Mouse (Mus musculus) lung, adult 2 months (tissue): ENCODE results near the gene Anxa8. TPM values are rescaled to one million over a fixed set of nuclear protein-coding genes. Genes with fewer than 3 reads are reported as not detected.
A peak's percentile ranks its signal among the peaks of the same experiment; 100 is the strongest.

Source experiments
- DNase-seq: peaks from one replicate; pipeline ENCODE4 v3.0.0; 2022
- H3K4me1 ChIP-seq: fragments of 200-500 bp; 2 replicates; pipeline ENCODE4 v1.6.1; 2011; ENCODE audit warnings: low read length; ENCODE audit not compliant: control insufficient read depth, insufficient read depth
- H3K4me3 ChIP-seq: fragments of 200-500 bp; replicated peaks from 2 replicates; pipeline ENCODE3; 2011; ENCODE audit warnings: low read depth, mild to moderate bottlenecking, control low read depth, low read length; ENCODE audit errors: extremely low read depth
- CTCF ChIP-seq: fragments of 200-500 bp; IDR thresholded peaks from 2 replicates; pipeline ENCODE4 v1.5.1; 2011; ENCODE audit warnings: mild to moderate bottlenecking, low read length, control low read depth; ENCODE audit not compliant: insufficient read depth
- POLR2A ChIP-seq: fragments of 200-500 bp; IDR thresholded peaks from 2 replicates; pipeline ENCODE4 v1.6.1; 2011; ENCODE audit warnings: low read depth, mild to moderate bottlenecking, control low read depth, low read length, borderline replicate concordance; ENCODE audit errors: extremely low read depth
- WGBS: fragments of 180-500 bp; shearing (Covaris S2); methylation state at CpG from one replicate; pipeline ENCODE4 v1.1.7; 2018; 5-methylcytosine and 5-hydroxymethylcytosine counted together
- polyA plus RNA-seq: library from polyadenylated mRNA; depleted of rRNA; stranded (reverse); fragments of >200 nt; gene quantifications from 2 replicates; pipeline ENCODE4 v1.2.3, GENCODE M21; 2012; rRNA removed

The Anxa8 gene
- polyA plus RNA-seq: 13.1 and 21.8 TPM in 2 replicates

DNA sequence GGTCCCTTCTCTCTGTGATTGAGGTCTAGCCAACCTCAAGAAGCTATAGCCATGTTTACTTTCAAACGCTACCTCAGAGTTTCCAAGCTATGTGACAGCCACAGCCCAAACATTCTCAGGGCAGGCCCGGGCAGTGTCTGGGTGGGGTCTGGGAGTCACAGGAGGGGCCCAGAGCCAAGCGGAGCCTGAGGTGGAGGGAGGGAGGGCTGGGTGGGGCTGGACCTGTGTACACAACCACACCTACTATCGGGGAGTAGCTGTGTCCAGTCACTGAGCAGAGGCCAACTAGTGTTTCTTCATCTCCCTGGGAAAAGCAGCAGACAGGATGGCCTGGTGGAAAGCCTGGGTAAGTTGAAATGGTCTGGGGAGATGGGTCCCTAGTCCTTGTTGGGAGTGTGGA lies at the start of gene Anxa8:
Gene Anxa8 (plus strand): TSS at position 251 of the 400 bp plus-strand sequence.
- WGBS: 17% methylated on average over 4 of the region's 4 CpGs
- H3K4me1 ChIP-seq: no peaks in the 10 kb centered on the region
- no peak for DNase-seq
- no peak within 1 kb of the TSS for H3K4me3 ChIP-seq
- TF ChIP-seq POLR2A (no peak), CTCF (no peak)

GRCm38 (mm10) chr14:34041241-34041640 lies 44.5 kb upstream of the Anxa8 start:
- TF ChIP-seq POLR2A (no peak), CTCF (no peak)
- H3K4me1 ChIP-seq: no peaks in the 10 kb centered on the region
- 74% methylated on average over 4 of the region's 4 CpGs for WGBS
- no peak overlapping the region for H3K4me3 ChIP-seq
- DNase-seq: no peak

- Histone ChIP-seq H3K4me3 (no peak overlapping the region), H3K4me1 (no peaks in the 10 kb centered on the region)
- 58% methylated on average over 3 of the region's 3 CpGs for WGBS
- DNase-seq: no peak
- TF ChIP-seq CTCF (no peak), POLR2A (no peak)
Measured at GRCm38 (mm10) chr14:34043341-34043740, 42.4 kb upstream of the Anxa8 start.

GRCm38 (mm10) chr14:34050101-34050779 lies 35.5 kb upstream of the Anxa8 start:
- Histone ChIP-seq H3K4me3 (no peak overlapping the region), H3K4me1 (no peaks in the 10 kb centered on the region)
- no peak for DNase-seq
- 68% methylated on average over 5 of the region's 5 CpGs for WGBS
- TF ChIP-seq POLR2A (no peak), CTCF (no peak)

- DNase-seq: no peak
- no peaks in the 10 kb centered on the region for H3K4me1 ChIP-seq
- TF ChIP-seq CTCF: no peak
- TF ChIP-seq POLR2A: no peak
- 86% methylated on average over 6 of the region's 6 CpGs for WGBS
- H3K4me3 ChIP-seq: no peak within 1 kb of the TSS
Measured at GRCm38 (mm10) chr14:34052516-34052915, 33.3 kb upstream of the Anxa8 start, which contains the start of gene Antxrl. TSS of gene Antxrl (plus strand) at chr14:34052707.

DNA sequence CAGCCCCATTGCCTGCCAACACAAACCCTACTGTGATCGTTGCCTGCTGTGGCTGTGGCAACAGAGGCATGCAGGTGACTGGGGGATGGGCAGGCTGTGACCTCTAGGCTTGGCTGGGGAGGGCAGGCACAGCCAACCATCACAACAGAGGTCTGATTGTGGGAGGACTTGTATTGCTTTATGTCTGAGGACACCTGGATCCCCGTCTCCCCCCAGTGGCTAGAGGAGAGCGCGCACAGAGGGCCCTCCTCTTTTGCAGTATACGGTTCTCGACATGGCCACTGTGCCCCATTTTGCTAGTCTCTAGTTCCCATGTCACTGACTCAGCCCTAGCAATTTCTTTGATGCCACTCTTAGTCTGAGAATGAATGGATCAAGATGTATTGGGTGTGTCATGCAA lies 14.1 kb upstream of the Anxa8 start:
- H3K4me3 ChIP-seq: no peak overlapping the region
- 80% methylated on average over 6 of the region's 6 CpGs for WGBS
- no peak for TF ChIP-seq CTCF
- no peak for TF ChIP-seq POLR2A
- no peaks in the 10 kb centered on the region for H3K4me1 ChIP-seq
- no peak for DNase-seq

DNA sequence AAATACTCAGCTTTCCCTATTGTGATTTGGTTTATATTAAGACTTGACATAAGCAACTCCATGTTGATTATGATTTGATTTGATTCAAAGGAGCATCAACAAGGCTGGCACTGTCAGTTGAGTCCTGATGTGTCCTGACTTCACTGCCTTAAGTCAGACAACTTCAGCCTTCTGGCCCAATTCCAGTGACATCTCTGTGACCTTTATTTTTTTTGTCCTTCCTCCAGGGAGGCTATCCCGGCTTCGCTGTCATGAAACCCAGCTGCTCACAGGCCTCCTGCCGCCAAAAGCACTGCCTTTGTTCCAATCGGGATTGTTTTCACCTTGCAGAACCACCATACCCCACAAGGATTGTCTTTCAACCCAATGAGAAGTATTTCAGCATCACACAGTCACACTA lies 10.4 kb upstream of the Anxa8 start:
- 37% methylated on average over 4 of the region's 4 CpGs for WGBS
- Histone ChIP-seq H3K4me1 (no peaks in the 10 kb centered on the region), H3K4me3 (no peak overlapping the region)
- TF ChIP-seq POLR2A (no peak), CTCF (no peak)
- DNase-seq: no peak

DNA sequence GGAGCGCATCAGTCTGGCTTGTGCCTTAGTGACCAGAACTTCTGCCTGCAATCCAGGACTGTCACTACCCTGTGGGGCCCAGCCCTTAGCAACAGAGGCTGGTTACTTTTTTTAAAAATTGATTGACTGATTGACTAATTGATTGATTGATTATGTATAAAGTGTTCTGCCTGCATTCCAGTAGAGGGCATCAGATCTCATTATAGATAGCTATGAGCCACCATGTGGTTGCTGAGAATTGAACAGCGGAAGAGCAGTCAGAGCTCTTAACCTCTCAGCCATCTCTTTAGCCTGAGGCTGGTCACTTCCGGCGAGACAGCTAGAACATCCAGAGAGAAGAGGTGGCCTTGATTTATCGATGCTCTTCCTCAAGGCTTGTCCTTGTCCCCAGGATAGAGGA lies 8.6 kb upstream of the Anxa8 start:
- H3K4me1 ChIP-seq: no peaks in the 10 kb centered on the region
- DNase-seq: no peak
- H3K4me3 ChIP-seq: no peak overlapping the region
- no peak for TF ChIP-seq POLR2A
- 72% methylated on average over 5 of the region's 5 CpGs for WGBS

DNA sequence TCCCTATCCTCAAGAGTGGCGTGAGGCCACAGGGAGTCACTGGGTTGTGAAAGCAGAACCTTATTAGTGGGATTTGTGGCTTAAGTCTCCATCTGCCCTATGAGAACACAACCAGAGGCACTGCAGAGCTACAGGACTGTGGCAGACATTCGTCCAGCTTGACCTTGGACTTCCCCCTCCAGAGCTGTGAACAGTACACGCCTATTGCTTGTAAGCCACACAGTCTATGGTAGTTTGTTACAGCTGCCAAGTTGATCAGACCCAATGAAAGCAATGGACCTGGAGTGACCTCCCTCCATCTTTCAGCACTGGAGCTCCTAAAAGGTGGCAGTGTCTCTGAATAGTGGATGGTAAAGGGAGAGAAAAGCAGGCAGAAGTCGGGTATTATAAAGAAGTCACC lies 7.5 kb upstream of the Anxa8 start:
- Histone ChIP-seq H3K4me3 (no peak overlapping the region), H3K4me1 (no peaks in the 10 kb centered on the region)
- WGBS: 75% methylated on average over 4 of the region's 4 CpGs
- DNase-seq: no peak
- TF ChIP-seq CTCF (no peak), POLR2A (no peak)

GRCm38 (mm10) chr14:34080321-34080997 lies 5.3 kb upstream of the Anxa8 start:
- 16% methylated on average over 11 of the region's 11 CpGs for whole genome bisulfite sequencing
- Histone ChIP-seq H3K4me3 (no peak overlapping the region), H3K4me1 (no peaks in the 10 kb centered on the region)
- no peak for TF ChIP-seq POLR2A
- TF ChIP-seq CTCF: peak; percentile 89
- DNase-seq: peak; percentile 57
